Mouse (Mus musculus) forelimb bud, embryonic 11.5 days (tissue): Measurements from ENCODE around the gene Tdrd1.
"Not testable (repeated sequence)": the region's sequence is repeated elsewhere in the genome, so short reads cannot be mapped to it uniquely, and the experiment has no call there.

Experiments used
- DNase-seq: peaks from one replicate; pipeline ENCODE4 v3.0.0-alpha.2; 2012; ENCODE audit warnings: low read depth, low spot score

Tdrd1 gene

GRCm38 (mm10) chr19:56826047-56826631 is at the start of gene Tdrd1:
Gene Tdrd1 (plus strand): TSS chr19:56826209.
- DNase-seq: no peak

- DNase-seq: peak; percentile 25
These were observed 49.2 kb upstream of the Tdrd1 start for GRCm38 (mm10) chr19:56776719-56777382.

DNA sequence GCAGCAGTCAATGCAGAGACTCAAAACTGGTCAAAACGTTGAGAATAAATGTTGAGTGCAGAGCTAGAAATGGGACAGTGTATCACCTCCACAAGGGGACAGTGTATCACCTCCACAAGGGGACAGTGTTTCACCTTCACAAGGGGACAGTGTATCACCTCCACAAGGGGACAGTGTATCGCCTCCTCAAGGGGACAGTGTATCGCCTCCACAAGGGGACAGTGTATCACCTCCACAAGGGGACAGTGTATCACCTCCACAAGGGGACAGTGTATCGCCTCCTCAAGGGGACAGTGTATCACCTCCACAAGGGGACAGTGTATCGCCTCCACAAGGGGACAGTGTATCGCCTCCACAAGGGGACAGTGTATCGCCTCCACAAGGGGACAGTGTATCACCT is 47.5 kb upstream of the Tdrd1 start:
- not testable (repeated sequence) for DNase-seq

- no peak for DNase-seq
These were observed 38.1 kb upstream of the Tdrd1 start for GRCm38 (mm10) chr19:56787911-56788310.

GRCm38 (mm10) chr19:56788952-56789351 is 37.1 kb upstream of the Tdrd1 start:
- no peak for DNase-seq

- no peak for DNase-seq
These were observed 28.6 kb upstream of the Tdrd1 start for GRCm38 (mm10) chr19:56797376-56797775.

- no peak for DNase-seq
These were observed 25.8 kb upstream of the Tdrd1 start for GRCm38 (mm10) chr19:56800226-56800625.

- no peak for DNase-seq
These were observed 24.9 kb upstream of the Tdrd1 start for GRCm38 (mm10) chr19:56800930-56801655.

DNA sequence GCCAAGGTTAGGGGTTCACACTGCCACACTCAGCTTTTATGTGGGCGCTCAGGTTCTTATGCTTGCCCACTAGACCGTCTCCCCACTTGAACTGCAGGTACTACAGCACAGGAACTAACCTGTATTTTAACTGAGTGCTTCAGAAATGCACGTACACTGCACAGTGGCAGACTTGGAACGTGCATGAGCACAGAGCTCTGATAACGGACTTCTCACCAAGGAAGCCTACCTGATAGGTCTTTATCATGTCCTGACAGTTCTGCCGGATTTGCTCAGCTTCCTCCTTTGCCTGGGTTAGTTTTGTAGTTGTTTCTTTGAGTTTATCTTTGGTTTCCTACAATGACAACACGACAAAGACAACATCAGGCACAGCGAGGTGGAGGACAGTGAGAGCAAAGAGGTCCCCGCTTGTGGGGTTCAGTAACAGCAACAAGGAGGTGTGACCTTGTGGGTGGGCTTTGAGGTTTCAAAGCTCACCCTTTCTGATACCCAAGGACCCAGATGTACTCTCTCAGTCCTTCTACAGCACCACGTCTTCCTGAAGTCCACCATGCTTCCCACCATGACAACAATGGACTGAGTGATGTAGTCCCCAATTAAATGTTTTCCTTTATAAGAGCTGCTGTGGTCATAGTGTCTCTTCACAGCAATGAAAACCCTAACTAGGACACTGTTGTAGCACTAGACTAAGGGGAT is 24.2 kb upstream of the Tdrd1 start:
- DNase-seq: no peak

DNA sequence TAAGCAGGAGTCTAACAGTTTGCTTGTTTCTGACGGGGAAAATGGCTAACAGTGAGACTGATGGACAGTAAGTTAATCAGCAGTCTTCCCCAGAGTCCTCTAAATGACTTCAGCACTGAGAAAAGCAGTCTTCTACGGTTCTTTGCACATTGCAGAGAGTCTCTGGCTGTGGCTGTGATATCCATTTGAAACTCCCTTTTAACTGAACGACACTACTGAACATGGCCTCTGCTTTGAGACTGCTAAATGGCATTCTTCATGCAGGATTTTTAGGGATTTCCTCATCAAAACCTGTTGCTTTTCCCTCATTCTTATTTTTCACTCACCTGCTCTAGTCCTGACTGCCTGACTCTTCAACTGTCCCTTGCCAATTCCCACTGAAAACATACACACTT is 23.7 kb upstream of the Tdrd1 start:
- DNase-seq: no peak

- DNase-seq: no peak
These were observed 20.6 kb upstream of the Tdrd1 start for GRCm38 (mm10) chr19:56805366-56805765.

- peak; percentile 32 for DNase-seq
These were observed 18.9 kb upstream of the Tdrd1 start for GRCm38 (mm10) chr19:56807122-56807521.

GRCm38 (mm10) chr19:56808771-56809170 is 17.2 kb upstream of the Tdrd1 start:
- DNase-seq: peak; percentile 31

- DNase-seq: no peak
These were observed 15.3 kb upstream of the Tdrd1 start for GRCm38 (mm10) chr19:56810641-56811146.

- DNase-seq: peak; percentile 43
These were observed 14.4 kb upstream of the Tdrd1 start for GRCm38 (mm10) chr19:56811590-56811989.

GRCm38 (mm10) chr19:56813360-56813759 is 12.6 kb upstream of the Tdrd1 start:
- DNase-seq: no peak

GRCm38 (mm10) chr19:56817851-56818526 is 8.0 kb upstream of the Tdrd1 start:
- no peak for DNase-seq

DNA sequence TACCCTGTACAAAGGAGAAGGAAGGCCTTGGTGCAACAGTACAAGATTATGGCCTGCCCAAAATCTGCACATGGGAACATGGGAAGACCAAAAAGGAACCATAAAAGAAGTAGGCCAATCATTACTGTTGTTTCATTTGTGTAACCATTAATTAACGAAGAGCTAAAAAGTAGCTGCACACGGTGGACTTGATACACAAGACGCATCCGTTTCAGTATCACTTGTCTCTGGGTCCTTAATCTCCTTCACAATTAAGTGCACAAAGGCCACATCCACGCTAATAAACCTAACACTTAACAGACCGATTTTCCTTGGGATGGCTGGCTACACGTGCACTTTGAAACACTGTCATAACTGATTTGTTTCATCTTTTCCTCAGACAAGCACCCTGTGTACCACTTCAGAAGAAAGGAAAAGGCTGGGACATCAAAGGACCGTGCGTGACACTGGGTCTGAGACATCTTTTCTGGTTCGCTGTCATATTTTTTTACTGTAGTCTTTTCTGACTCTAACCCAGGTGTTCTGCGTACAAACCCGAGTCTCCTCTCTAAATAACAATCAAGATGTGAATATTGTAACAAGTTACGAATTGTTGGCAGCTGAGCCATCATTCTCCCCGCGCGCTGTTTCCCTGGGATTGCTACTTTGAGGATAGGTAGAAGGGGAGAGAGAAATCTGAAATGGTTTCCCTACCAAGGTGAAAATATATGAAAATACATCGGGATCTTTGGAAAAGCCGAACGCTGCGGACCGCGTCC is 4.8 kb upstream of the Tdrd1 start:
- DNase-seq: no peak

DNA sequence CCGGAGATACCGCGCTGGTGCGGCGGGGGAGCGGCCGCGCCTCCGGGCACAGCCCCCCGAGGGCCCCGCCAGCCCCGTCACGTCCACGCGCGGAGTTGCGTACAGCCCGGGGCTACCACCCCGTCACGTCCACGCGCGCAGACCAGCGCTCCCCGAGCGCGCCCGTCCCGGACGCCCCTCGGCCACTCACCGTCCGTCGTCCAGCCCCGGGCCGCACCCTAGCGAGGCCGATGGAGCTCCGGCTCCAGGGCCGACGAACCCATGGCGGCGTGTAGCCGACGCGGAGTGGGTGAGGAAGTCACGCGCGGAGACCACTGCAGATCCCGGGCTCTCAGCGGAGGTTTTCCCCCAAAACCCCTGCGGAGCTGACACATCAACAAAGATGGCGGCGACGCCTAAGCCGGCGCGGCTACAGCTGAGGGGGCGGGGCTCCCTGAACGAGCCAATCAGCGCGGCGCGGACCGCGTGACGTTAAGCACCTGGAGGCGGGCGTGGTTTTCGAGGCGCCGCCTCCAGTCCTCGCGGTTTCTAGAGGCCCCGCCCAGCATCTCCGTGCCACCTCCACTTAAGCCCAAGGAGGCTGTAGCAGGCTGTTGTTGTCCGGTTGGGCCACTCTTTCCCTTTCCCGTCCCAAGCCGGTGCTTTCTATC is 4.1 kb upstream of the Tdrd1 start, which contains the start of gene Ccdc186:
Gene Ccdc186 (minus strand): TSS at position 393 of the 650 bp plus-strand sequence.
- DNase-seq: peak; percentile 96

- DNase-seq: no peak
These were observed 3.6 kb upstream of the Tdrd1 start for GRCm38 (mm10) chr19:56822448-56822836.
